Mouse (Mus musculus) bone marrow macrophage, adult 2 months (primary cell): ENCODE results near the gene Daam2. TPM values are rescaled to one million over a fixed set of nuclear protein-coding genes. Genes with fewer than 3 reads are reported as not detected.
"Not testable (repeated sequence)": the region's sequence is repeated elsewhere in the genome, so short reads cannot be mapped to it uniquely, and the experiment has no call there.

Experiments
- H3K27ac ChIP-seq: 2 replicates; pipeline ENCODE4 v1.5.1; 2012; ENCODE audit warnings: low read depth, low read length; ENCODE audit not compliant: insufficient read depth
- H3K4me1 ChIP-seq: 2 replicates; pipeline ENCODE4 v1.6.1; 2012; ENCODE audit warnings: low read length; ENCODE audit not compliant: control insufficient read depth, insufficient read depth
- H3K4me3 ChIP-seq: 2 replicates; pipeline ENCODE4 v1.5.1; 2012; ENCODE audit warnings: mild to moderate bottlenecking, low read length, moderate library complexity; ENCODE audit not compliant: insufficient read depth
- CTCF ChIP-seq: IDR thresholded peaks from 2 replicates; pipeline ENCODE4 v1.5.1; 2012; ENCODE audit warnings: low read depth, mild to moderate bottlenecking, low read length, moderate library complexity
- POLR2A ChIP-seq: IDR thresholded peaks from 2 replicates; pipeline ENCODE4 v1.6.1; 2012; ENCODE audit warnings: mild to moderate bottlenecking, low read depth, low read length, borderline replicate concordance
- polyA plus RNA-seq: library from polyadenylated mRNA; stranded (reverse); fragments of >200 nt; gene quantifications from 2 replicates; pipeline ENCODE4 v1.2.4, GENCODE M21; 2012; ENCODE audit not compliant: missing spikeins, insufficient read depth, insufficient read length

The Daam2 gene
- polyA plus RNA-seq, 1 experiment: not detected

DNA sequence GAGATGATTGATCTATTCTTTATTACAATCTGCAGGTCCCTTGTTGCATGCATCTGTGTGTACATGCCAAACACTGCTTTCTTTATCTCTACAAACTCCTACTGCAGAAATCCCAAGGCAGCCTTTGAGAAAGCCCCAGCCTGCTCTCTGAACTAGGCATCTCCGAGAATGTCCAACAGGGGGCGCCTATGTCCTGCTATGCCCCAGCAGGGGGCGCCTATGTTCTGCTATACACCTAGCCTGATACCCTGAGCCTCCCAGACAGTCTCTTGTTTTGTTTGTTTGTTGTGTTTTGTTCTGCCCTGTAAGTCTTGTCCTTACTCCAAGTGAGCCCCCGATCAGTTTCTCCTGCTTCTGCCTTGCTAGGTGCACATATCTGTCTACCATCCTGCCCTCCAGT is 95.9 kb downstream of the Daam2 start:
- H3K27ac ChIP-seq: no peak overlapping the region
- no peak overlapping the region for H3K4me3 ChIP-seq
- TF ChIP-seq CTCF: peak; percentile 99
- no peak for TF ChIP-seq POLR2A
- H3K4me1 ChIP-seq: no peaks in the 10 kb centered on the region

DNA sequence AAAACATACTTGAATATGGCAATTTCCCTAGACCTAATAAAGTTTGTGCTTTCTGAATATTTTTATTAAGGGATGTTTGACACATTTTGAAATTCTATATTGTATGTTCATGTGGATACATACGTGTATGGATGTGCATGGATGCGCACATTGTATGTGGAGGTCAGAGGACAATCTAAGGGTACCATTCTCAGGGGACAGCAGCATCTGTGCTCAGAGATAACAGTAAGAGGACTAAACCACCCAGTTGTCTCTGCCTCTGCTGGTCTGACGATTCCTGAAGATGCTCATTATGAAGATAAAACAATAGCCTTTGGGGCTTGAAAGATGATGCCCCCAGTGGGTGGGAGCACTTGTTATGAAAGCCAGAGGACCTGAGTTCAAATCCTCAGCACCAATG is 99.3 kb downstream of the Daam2 start:
- TF ChIP-seq POLR2A (no peak), CTCF (no peak)
- Histone ChIP-seq H3K4me1 (no peaks in the 10 kb centered on the region), H3K27ac (no peak overlapping the region), H3K4me3 (no peak overlapping the region)

DNA sequence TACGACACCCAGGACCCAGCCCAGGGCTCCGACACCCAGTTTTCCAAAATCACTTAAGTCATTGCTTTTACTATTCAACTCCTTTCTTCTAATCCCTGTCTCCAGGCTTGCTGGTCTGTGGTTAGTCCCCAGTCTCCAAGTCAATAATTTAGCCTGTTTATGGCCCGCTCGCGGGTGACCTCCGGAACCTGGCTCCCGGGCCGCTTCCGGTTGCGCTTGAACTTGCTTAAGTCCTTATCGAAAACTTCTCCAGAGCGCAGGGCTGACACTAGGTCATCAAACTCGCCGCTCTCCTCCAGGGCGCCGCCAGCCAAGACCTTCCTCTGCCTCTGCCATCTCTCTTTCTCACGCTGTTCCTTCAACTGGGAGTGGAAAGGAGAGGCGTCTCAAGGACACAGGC is 105.8 kb downstream of the Daam2 start:
- TF ChIP-seq CTCF: no peak
- TF ChIP-seq POLR2A: no peak
- no peak overlapping the region for H3K4me3 ChIP-seq
- no peak overlapping the region for H3K27ac ChIP-seq
- no peaks in the 10 kb centered on the region for H3K4me1 ChIP-seq

DNA sequence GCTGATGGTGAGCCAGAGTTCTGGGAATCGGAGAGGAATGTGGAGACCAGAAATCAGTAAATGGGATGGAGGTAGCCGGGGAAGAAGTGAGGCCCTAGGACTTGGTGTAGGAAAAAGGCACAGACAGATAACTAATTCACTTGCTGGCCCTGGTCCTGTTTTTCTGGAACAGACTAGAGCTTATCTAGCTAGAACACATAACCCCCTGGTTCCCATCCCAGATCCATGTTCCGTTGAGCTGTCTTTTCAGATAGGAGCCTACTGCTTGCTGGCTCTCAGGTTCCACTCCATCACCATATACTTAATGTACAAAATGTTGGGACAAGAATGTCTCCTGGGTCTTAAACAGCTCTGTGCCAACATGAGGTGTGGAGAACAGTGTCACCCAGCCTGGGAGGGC is 106.3 kb downstream of the Daam2 start:
- Histone ChIP-seq H3K4me3 (no peak overlapping the region), H3K27ac (no peak overlapping the region), H3K4me1 (no peaks in the 10 kb centered on the region)
- no peak for TF ChIP-seq CTCF
- TF ChIP-seq POLR2A: no peak

DNA sequence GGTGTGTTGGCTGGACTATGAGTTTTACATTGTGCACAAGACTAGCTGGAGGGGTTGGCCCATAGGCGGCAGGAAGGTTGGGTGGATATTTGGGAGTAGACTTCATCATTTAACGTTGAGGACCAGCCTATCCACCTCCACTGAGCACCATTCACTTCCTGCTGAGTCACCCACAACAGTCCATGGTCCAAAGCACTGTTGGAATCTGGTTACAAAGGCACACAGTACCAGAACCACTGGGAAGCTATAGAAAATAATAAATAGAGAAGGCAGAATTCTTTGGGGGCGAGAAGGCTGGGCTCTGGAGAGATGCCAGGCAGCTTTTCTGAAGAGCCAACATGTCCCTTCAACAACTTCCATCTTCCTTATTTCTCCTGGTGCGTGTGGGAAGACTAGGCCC is 107.8 kb downstream of the Daam2 start:
- H3K4me1 ChIP-seq: no peaks in the 10 kb centered on the region
- no peak overlapping the region for H3K4me3 ChIP-seq
- TF ChIP-seq POLR2A (no peak), CTCF (no peak)
- no peak overlapping the region for H3K27ac ChIP-seq

DNA sequence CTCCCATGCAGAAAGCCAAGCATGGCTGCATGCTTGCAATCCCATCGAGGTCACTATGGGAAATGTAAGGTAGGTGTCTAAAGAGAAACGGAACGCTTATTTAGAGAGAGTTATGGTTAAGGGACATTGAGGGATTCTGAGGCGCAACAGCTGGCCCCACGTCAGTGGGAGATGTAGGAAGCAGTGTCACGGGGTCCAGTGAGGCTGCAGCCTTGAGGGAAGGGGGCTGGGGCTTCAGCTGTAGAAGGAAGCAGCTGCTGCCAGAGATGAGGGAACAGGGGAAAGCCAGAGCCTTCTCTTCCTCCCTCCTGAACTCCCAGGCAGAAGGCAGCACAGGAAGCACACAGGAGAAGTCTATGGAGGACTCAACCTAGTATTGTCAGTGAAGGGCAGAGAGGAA is 113.2 kb downstream of the Daam2 start:
- Histone ChIP-seq H3K27ac (no peak overlapping the region), H3K4me1 (no peaks in the 10 kb centered on the region)
- TF ChIP-seq CTCF: no peak
- TF ChIP-seq POLR2A: no peak

DNA sequence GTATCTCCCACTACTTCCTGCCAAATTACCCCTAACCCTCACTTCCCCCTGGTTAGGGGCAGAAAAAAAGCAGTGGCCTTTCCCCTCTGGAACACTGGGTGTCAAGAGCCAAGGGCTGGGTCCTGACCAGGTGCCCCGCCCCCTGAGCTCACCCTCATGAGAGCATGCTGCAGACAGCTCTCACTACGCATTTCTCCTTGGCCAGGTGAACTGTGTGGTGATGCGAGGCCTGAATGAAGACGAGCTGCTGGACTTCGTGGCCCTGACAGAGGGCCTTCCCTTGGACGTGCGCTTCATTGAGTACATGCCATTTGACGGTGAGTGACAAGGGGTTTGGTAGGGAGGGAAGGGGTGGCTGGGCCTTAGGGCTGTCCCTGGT is 114.9 kb downstream of the Daam2 start:
- Histone ChIP-seq H3K27ac (no peak overlapping the region), H3K4me3 (no peak overlapping the region), H3K4me1 (no peaks in the 10 kb centered on the region)
- no peak for TF ChIP-seq CTCF
- TF ChIP-seq POLR2A: no peak

More for the DNA sequence above, 113.2 kb downstream of the Daam2 start:
- no peak overlapping the region for H3K4me3 ChIP-seq

DNA sequence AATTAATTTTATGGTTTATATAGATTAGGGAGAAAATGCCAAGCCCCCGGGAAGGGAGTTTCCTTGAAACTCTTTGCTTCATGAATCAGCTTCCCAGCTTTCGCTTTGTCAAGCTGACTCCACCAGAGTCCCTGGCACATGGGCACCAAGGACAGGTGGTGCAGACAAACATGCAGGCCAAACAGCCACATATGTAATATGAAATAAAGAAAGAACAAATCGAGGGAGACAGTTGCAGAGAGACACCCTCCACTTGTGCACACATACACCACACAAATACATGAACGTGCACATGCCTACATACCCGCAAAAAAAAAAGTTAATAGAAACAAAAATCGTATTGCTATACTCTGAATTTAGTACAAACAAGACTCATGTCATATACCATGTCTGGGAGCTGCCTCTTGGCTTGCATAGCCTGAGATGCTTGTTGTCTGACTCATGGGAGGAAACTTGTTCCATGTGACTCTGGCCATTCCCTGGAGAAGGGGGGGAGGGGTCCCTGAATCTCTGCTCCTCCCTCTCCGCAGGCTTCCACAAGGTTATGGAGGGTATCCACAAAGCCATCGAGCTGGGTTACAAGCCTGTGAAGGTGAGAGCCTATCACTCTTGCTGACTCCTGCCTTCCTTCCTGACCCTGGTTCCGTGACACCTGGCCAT is 115.4 kb downstream of the Daam2 start:
- Histone ChIP-seq H3K4me1 (no peaks in the 10 kb centered on the region), H3K27ac (no peak overlapping the region), H3K4me3 (no peak overlapping the region)
- TF ChIP-seq CTCF (no peak), POLR2A (no peak)

DNA sequence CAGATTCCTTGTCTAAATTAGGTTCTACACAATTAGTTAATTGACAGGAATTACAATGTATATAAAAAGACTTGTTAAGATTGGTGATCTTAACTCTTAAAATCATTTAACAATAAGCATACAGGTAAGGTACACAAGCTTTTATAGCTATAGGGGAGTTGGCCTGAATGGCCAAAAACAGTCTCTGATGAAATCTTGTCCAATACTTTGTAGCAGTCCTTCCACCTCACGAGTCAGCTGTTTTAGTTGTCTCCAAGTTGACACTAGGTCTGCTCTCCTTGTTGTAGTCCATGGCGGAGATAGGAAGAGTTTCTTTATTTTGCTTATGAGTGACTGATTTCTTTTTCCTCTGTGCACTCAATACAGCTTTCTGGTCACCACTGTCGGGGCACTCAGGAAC is 121.3 kb downstream of the Daam2 start:
- not testable (repeated sequence) for H3K27ac ChIP-seq, H3K4me3 ChIP-seq

DNA sequence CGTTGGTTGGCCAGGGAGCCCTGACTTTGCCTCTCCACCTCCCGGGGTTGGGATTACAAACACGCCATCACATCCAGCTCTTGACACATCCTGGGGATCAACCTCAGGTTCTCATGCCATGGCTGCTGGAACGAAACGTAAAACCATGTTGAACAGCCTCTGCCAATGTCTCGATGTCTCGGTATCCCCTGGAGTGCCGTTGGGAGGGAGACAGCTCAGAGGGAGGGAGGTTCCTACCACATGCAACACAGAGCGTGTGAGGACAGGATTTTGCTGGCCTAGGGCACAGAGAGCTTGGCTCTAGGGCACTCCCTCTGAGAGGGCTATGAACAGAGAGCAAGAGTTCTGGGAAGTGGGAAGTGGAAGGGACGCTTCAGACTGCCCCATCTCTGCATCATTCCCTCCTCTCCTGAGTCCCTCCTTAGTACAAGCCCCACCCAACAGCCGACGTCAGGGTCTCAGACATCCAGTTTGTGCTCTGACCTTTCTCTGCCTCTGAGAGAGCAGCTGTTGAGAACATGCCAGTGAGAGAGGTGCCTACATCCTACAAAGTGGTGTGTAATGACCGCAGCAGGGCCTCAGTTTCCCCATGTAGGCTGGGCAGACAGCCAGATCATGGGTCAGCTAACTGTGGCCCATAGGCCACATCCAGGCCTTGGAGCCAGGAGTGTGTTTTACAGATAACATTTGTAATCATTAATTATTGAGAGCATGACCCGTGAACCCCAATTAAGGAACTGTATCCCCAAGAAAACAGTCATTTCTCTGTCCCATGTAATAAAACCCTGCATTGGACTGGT is 123.6 kb downstream of the Daam2 start:
- Histone ChIP-seq H3K4me3 (no peak overlapping the region), H3K4me1 (no peaks in the 10 kb centered on the region; the same call in 1 of the 2 replicates), H3K27ac (no peak overlapping the region)
- TF ChIP-seq POLR2A (no peak), CTCF (no peak)

More for the DNA sequence above, 121.3 kb downstream of the Daam2 start:
- not testable (repeated sequence) for H3K4me1 ChIP-seq

DNA sequence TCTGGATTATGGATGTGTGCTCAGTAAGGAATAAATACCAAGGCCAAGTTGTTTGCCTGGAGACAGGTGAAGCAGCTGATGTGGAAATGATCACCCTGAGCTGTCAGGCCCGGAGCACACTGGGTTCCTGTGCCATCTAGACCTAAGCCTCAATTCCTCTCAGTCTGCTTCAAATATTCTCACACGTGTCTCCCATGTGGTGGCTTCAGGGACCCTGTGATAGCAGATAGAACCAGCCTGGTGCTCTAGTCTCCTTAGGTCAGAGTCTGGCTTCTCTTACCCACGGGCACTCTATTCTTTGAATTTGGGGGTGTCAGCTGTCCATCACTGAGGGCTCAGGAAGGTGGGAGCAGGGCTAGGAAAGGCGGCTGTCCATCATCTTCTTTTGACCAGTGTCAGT is 124.4 kb downstream of the Daam2 start:
- H3K4me1 ChIP-seq: peaks cover 3% of the 10 kb centered on the region; the same call in 1 of the 2 replicates
- H3K27ac ChIP-seq: no peak overlapping the region
- no peak overlapping the region for H3K4me3 ChIP-seq
- TF ChIP-seq CTCF (no peak), POLR2A (no peak)
